Mouse (Mus musculus) heart, embryonic 15.5 days (tissue): Measurements from ENCODE around the gene Myh1. TPM values are rescaled to one million over a fixed set of nuclear protein-coding genes. Genes with fewer than 3 reads are reported as not detected.

Experiments
- ATAC-seq: fragments of 200-750 bp; cut with Nextera tagmentation; replicated peaks from 2 replicates; pipeline ENCODE4 v1.8.0; 2017; ENCODE audit warnings: low read depth, moderate TSS enrichment; ENCODE audit not compliant: insufficient number of reproducible peaks, insufficient read depth, low FRiP score
- H3K27ac ChIP-seq: fragments of 300-500 bp; sonication (generic); 2 replicates; pipeline ENCODE4 v1.5.1; 2015; ENCODE audit warnings: mild to moderate bottlenecking, inconsistent platforms
- H3K27me3 ChIP-seq: fragments of 300-500 bp; sonication (generic); 2 replicates; pipeline ENCODE4 v1.6.1; 2015; ENCODE audit warnings: inconsistent platforms
- H3K36me3 ChIP-seq: fragments of 300-500 bp; sonication (generic); 2 replicates; pipeline ENCODE4 v1.6.1; 2015; ENCODE audit warnings: mild to moderate bottlenecking, inconsistent platforms
- H3K4me1 ChIP-seq: fragments of 300-500 bp; sonication (generic); replicated peaks from 2 replicates; pipeline ENCODE4 v1.6.1; 2015; ENCODE audit warnings: inconsistent platforms
- H3K4me2 ChIP-seq: fragments of 300-500 bp; sonication (generic); 2 replicates; pipeline ENCODE4 v1.6.1; 2015; ENCODE audit warnings: inconsistent platforms, mild to moderate bottlenecking, moderate library complexity
- H3K4me3 ChIP-seq: fragments of 300-500 bp; sonication (generic); 2 replicates; pipeline ENCODE4 v1.5.1; 2015; ENCODE audit warnings: mild to moderate bottlenecking, inconsistent platforms
- H3K9ac ChIP-seq: fragments of 300-500 bp; sonication (generic); 2 replicates; pipeline ENCODE4 v1.6.1; 2015; ENCODE audit warnings: mild to moderate bottlenecking, inconsistent platforms
- H3K9me3 ChIP-seq: fragments of 300-500 bp; sonication (generic); replicated peaks from 2 replicates; pipeline ENCODE4 v1.6.1; 2016; ENCODE audit warnings: inconsistent platforms
- WGBS: fragments of 180-500 bp; shearing (Covaris S2); methylation state at CpG from one replicate; pipeline ENCODE4 v1.1.7; 2015; ENCODE audit warnings: mixed read lengths; 5-methylcytosine and 5-hydroxymethylcytosine counted together
- polyA plus RNA-seq: library from polyadenylated mRNA; unstranded; fragments of >200 nt; fragmentation: Nextera tagmentation; extraction: Ambion mirVana; gene quantifications from 2 replicates; pipeline ENCODE4 v1.2.1, GENCODE M21; 2015

Gene Myh1
- polyA plus RNA-seq, 1 experiment from 2014 or later: 0.09 TPM

- no peaks in the 10 kb centered on the region for H3K9me3 ChIP-seq
- H3K27ac ChIP-seq: no peak overlapping the region
- H3K4me3 ChIP-seq: no peak overlapping the region
- no peaks in the 10 kb centered on the region for H3K27me3 ChIP-seq
- no peak overlapping the region for H3K4me2 ChIP-seq
- no peak overlapping the region for H3K9ac ChIP-seq
- WGBS: 87% methylated on average over 2 of the region's 2 CpGs
- no peaks in the 10 kb centered on the region for H3K4me1 ChIP-seq
- H3K36me3 ChIP-seq: no peaks in the 10 kb centered on the region
- no peak for ATAC-seq
These were observed 27.4 kb upstream of the Myh1 start for GRCm38 (mm10) chr11:67172439-67172838.

GRCm38 (mm10) chr11:67176376-67176775, 23.5 kb upstream of the Myh1 start:
- no peak for ATAC-seq
- Histone ChIP-seq H3K9me3 (no peaks in the 10 kb centered on the region), H3K4me1 (no peaks in the 10 kb centered on the region), H3K36me3 (no peaks in the 10 kb centered on the region), H3K4me3 (no peak overlapping the region), H3K27ac (no peak overlapping the region), H3K4me2 (no peak overlapping the region), H3K9ac (no peak overlapping the region), H3K27me3 (no peaks in the 10 kb centered on the region)
- WGBS: 66% methylated on average over 5 of the region's 5 CpGs

- Histone ChIP-seq H3K27ac (no peak overlapping the region), H3K4me2 (no peak overlapping the region), H3K9ac (no peak overlapping the region), H3K36me3 (no peaks in the 10 kb centered on the region), H3K4me1 (no peaks in the 10 kb centered on the region), H3K27me3 (no peaks in the 10 kb centered on the region), H3K4me3 (no peak overlapping the region), H3K9me3 (no peaks in the 10 kb centered on the region)
- WGBS: 72% methylated on average over 10 of the region's 10 CpGs
- ATAC-seq: no peak
These were observed 9.5 kb upstream of the Myh1 start for GRCm38 (mm10) chr11:67190316-67190715.

GRCm38 (mm10) chr11:67190814-67191213, 9.0 kb upstream of the Myh1 start:
- ATAC-seq: no peak
- Histone ChIP-seq H3K9ac (no peak overlapping the region), H3K27me3 (no peaks in the 10 kb centered on the region), H3K9me3 (no peaks in the 10 kb centered on the region), H3K4me1 (no peaks in the 10 kb centered on the region), H3K27ac (no peak overlapping the region), H3K4me3 (no peak overlapping the region), H3K36me3 (no peaks in the 10 kb centered on the region), H3K4me2 (no peak overlapping the region)
- 77% methylated on average over 2 of the region's 2 CpGs for WGBS

- Histone ChIP-seq H3K27ac (no peak overlapping the region), H3K4me3 (no peak overlapping the region), H3K4me1 (no peaks in the 10 kb centered on the region), H3K27me3 (no peaks in the 10 kb centered on the region), H3K9me3 (no peaks in the 10 kb centered on the region), H3K9ac (no peak overlapping the region), H3K36me3 (no peaks in the 10 kb centered on the region), H3K4me2 (no peak overlapping the region)
- ATAC-seq: no peak
- WGBS: 84% methylated on average over 14 of the region's 14 CpGs
These were observed 8.4 kb upstream of the Myh1 start for GRCm38 (mm10) chr11:67191496-67191895.

GRCm38 (mm10) chr11:67199321-67199720, 531 bp upstream of the Myh1 start:
- Histone ChIP-seq H3K27ac (no peak overlapping the region), H3K4me1 (no peaks in the 10 kb centered on the region), H3K36me3 (no peaks in the 10 kb centered on the region), H3K9me3 (no peaks in the 10 kb centered on the region), H3K4me2 (no peak overlapping the region), H3K4me3 (no peak overlapping the region), H3K9ac (no peak overlapping the region), H3K27me3 (no peaks in the 10 kb centered on the region)
- no peak for ATAC-seq
- WGBS: 43% methylated on average over 1 of the region's 1 CpGs

GRCm38 (mm10) chr11:67204766-67205165, 4.9 kb downstream of the Myh1 start:
- H3K27ac ChIP-seq: no peak overlapping the region
- ATAC-seq: no peak
- no peaks in the 10 kb centered on the region for H3K27me3 ChIP-seq
- H3K4me2 ChIP-seq: no peak overlapping the region
- no peak overlapping the region for H3K4me3 ChIP-seq
- H3K36me3 ChIP-seq: no peaks in the 10 kb centered on the region
- H3K9me3 ChIP-seq: no peaks in the 10 kb centered on the region
- no peaks in the 10 kb centered on the region for H3K4me1 ChIP-seq
- no peak overlapping the region for H3K9ac ChIP-seq
- WGBS: 63% methylated on average over 3 of the region's 3 CpGs

GRCm38 (mm10) chr11:67221803-67222202, 22.0 kb downstream of the Myh1 start:
- Histone ChIP-seq H3K4me3 (no peak overlapping the region), H3K27ac (no peak overlapping the region), H3K27me3 (no peaks in the 10 kb centered on the region), H3K36me3 (no peaks in the 10 kb centered on the region), H3K4me1 (no peaks in the 10 kb centered on the region), H3K4me2 (no peak overlapping the region), H3K9me3 (no peaks in the 10 kb centered on the region), H3K9ac (no peak overlapping the region)
- 86% methylated on average over 8 of the region's 8 CpGs for WGBS
- ATAC-seq: no peak

GRCm38 (mm10) chr11:67224466-67224865, 24.6 kb downstream of the Myh1 start:
- WGBS: 70% methylated on average over 3 of the region's 3 CpGs
- Histone ChIP-seq H3K4me3 (no peak overlapping the region), H3K4me2 (no peak overlapping the region), H3K27me3 (no peaks in the 10 kb centered on the region), H3K36me3 (no peaks in the 10 kb centered on the region), H3K4me1 (no peaks in the 10 kb centered on the region), H3K27ac (no peak overlapping the region), H3K9ac (no peak overlapping the region), H3K9me3 (no peaks in the 10 kb centered on the region)
- no peak for ATAC-seq

- ATAC-seq: no peak
- Histone ChIP-seq H3K9me3 (no peaks in the 10 kb centered on the region), H3K27me3 (no peaks in the 10 kb centered on the region), H3K4me3 (no peak overlapping the region), H3K36me3 (no peaks in the 10 kb centered on the region), H3K4me1 (no peaks in the 10 kb centered on the region), H3K27ac (no peak overlapping the region), H3K4me2 (no peak overlapping the region), H3K9ac (no peak overlapping the region)
- WGBS: 71% methylated on average over 3 of the region's 3 CpGs
These were observed 28.9 kb downstream of the Myh1 start for GRCm38 (mm10) chr11:67228731-67229130.

- Histone ChIP-seq H3K36me3 (no peaks in the 10 kb centered on the region), H3K27me3 (no peaks in the 10 kb centered on the region), H3K9ac (no peak overlapping the region), H3K4me2 (no peak overlapping the region), H3K9me3 (no peaks in the 10 kb centered on the region), H3K4me1 (no peaks in the 10 kb centered on the region), H3K27ac (no peak overlapping the region), H3K4me3 (no peak overlapping the region)
- 65% methylated on average over 5 of the region's 5 CpGs for WGBS
- ATAC-seq: no peak
These were observed 29.3 kb downstream of the Myh1 start for GRCm38 (mm10) chr11:67229166-67229565.

GRCm38 (mm10) chr11:67229946-67230345, 30.1 kb downstream of the Myh1 start:
- no peak overlapping the region for H3K4me3 ChIP-seq
- no peak for ATAC-seq
- no peaks in the 10 kb centered on the region for H3K9me3 ChIP-seq
- 70% methylated on average over 2 of the region's 2 CpGs for WGBS
- no peaks in the 10 kb centered on the region for H3K4me1 ChIP-seq
- no peak overlapping the region for H3K4me2 ChIP-seq
- no peaks in the 10 kb centered on the region for H3K36me3 ChIP-seq
- H3K27me3 ChIP-seq: no peaks in the 10 kb centered on the region
- no peak overlapping the region for H3K9ac ChIP-seq
- no peak overlapping the region for H3K27ac ChIP-seq
